Mouse (Mus musculus) megakaryocyte, embryonic 14.5 days (primary cell): ENCODE data around the gene Apoa1.

Experiments used
- FLI1 ChIP-seq: IDR thresholded peaks from 2 replicates; pipeline ENCODE4 v1.6.1; 2012; ENCODE audit warnings: low read length, inconsistent platforms, mixed read lengths
- GATA1 ChIP-seq: IDR thresholded peaks from 3 replicates; pipeline ENCODE4 v1.6.1; 2012; ENCODE audit warnings: mixed read lengths, low read length, inconsistent platforms, borderline replicate concordance

GRCm38 (mm10) chr9:46218176-46218575 lies 10.2 kb upstream of the Apoa1 start:
- TF ChIP-seq GATA1 (no peak), FLI1 (no peak)
